Mouse (Mus musculus): ENCODE results near the gene Sorcs2.

DNA sequence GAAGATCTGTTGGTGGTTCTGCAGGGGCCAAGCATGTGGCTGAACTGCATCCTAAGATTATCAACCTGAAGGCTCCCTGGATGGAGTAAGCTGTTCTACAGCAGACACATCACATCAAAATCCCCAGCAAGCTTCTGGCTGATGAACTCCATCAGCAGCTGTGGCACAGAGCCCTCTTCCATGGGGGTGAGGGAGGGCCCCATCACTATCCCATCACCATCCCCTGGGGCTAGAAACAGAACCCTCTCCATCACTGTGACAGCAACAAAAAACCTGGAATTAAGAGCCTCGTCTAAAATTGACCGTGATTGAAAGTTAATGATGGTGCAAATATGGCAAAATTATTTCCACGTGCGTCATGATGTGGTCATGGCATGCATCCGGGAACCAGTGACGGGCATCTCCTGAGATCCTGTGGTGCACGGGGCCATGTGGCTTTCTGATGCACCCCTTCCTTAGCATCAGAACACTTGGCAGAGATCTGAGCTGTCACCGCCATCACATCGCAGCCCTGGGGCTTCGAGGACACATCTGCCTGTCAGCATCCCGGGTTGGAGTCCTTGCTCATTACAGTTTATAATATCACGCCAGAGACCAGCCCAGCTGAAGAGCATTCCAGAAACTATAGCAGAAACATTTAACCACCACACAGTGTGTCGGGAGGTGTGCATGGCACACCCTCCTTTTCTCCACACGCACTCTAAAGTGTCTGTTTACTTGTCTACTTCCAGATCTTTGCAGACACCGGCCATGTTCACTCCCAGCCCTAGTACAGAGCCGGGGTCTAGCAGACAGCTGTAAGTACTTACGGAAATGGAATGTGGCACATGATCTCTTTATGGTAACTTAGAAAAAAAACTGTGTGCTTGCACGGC is 143.1 kb downstream of the Sorcs2 start:
- no peak for TF ChIP-seq CTCF (IDR thresholded peaks at IDR 0.05; ENCODE audit: insufficient read depth, low read depth, low read length)
- TF ChIP-seq POLR2A (IDR thresholded peaks at IDR 0.05; ENCODE audit: insufficient read depth, low read depth, low read length): no peak

All from olfactory bulb, adult 2 months (tissue).